Mouse (Mus musculus) layer of hippocampus, adult 8-10 months (tissue): ENCODE measurements around the gene Trpc1. TPM values are rescaled to one million over a fixed set of nuclear protein-coding genes. Genes with fewer than 3 reads are reported as not detected.
A peak's percentile ranks its signal among the peaks of the same experiment; 100 is the strongest.

Experiments used
- DNase-seq, 2 experiments: peaks; one replicate each; pipeline ENCODE4 v3.0.0; 2022; ENCODE audit warnings: low spot score in 2 of 2
- total RNA-seq, 4 experiments: library from RNA; stranded (reverse); gene quantifications; 2 replicates each; pipeline ENCODE4 v1.2.4; 2022

Trpc1 gene
- 10 to 100 TPM; 39.5 to 47.1 (median 43.2) TPM for total RNA-seq

GRCm38 (mm10) chr9:95750037-95750511, at the start of gene Trpc1:
Gene Trpc1, minus strand, starts transcription at chr9:95750375.
- peak; percentile 65 to 81 for DNase-seq

- DNase-seq: no peak
Observed at GRCm38 (mm10) chr9:95796323-95796722, 46.1 kb upstream of the Trpc1 start.

GRCm38 (mm10) chr9:95795844-95796243, 45.7 kb upstream of the Trpc1 start:
- DNase-seq: no peak

GRCm38 (mm10) chr9:95795077-95795784, 45.1 kb upstream of the Trpc1 start:
- DNase-seq: no peak

GRCm38 (mm10) chr9:95793986-95794744, 44.0 kb upstream of the Trpc1 start:
- no peak for DNase-seq

- DNase-seq: no peak
Observed at GRCm38 (mm10) chr9:95784888-95785511, 34.8 kb upstream of the Trpc1 start.

GRCm38 (mm10) chr9:95783646-95784293, 33.6 kb upstream of the Trpc1 start:
- DNase-seq: peak in 1 of 2 experiments; percentile 10

- no peak for DNase-seq
Observed at GRCm38 (mm10) chr9:95771671-95772070, 21.5 kb upstream of the Trpc1 start.

GRCm38 (mm10) chr9:95763218-95763617, 13.0 kb upstream of the Trpc1 start:
- DNase-seq: no peak

GRCm38 (mm10) chr9:95762228-95762627, 12.1 kb upstream of the Trpc1 start:
- DNase-seq: no peak

- no peak for DNase-seq
Observed at GRCm38 (mm10) chr9:95761381-95761780, 11.2 kb upstream of the Trpc1 start.

GRCm38 (mm10) chr9:95750746-95751145, 571 bp upstream of the Trpc1 start:
- no peak for DNase-seq

- peak; percentile 14 to 15 for DNase-seq
Observed at GRCm38 (mm10) chr9:95749461-95749928, 680 bp downstream of the Trpc1 start.

- DNase-seq: no peak
Observed at GRCm38 (mm10) chr9:95747298-95747697, 2.9 kb downstream of the Trpc1 start.

- no peak for DNase-seq
Observed at GRCm38 (mm10) chr9:95744845-95745613, 5.1 kb downstream of the Trpc1 start.

- DNase-seq: no peak
Observed at GRCm38 (mm10) chr9:95736238-95736637, 13.9 kb downstream of the Trpc1 start.

GRCm38 (mm10) chr9:95712574-95712973, 37.6 kb downstream of the Trpc1 start:
- no peak for DNase-seq

- no peak for DNase-seq
Observed at GRCm38 (mm10) chr9:95708943-95709342, 41.2 kb downstream of the Trpc1 start.

- no peak for DNase-seq
Observed at GRCm38 (mm10) chr9:95705371-95705770, 44.8 kb downstream of the Trpc1 start.

- DNase-seq: no peak
Observed at GRCm38 (mm10) chr9:95704078-95704477, 46.1 kb downstream of the Trpc1 start.

GRCm38 (mm10) chr9:95699273-95699672, 50.9 kb downstream of the Trpc1 start:
- DNase-seq: peak in 1 of 2 experiments; percentile 27
